In the genomic region with DNA sequence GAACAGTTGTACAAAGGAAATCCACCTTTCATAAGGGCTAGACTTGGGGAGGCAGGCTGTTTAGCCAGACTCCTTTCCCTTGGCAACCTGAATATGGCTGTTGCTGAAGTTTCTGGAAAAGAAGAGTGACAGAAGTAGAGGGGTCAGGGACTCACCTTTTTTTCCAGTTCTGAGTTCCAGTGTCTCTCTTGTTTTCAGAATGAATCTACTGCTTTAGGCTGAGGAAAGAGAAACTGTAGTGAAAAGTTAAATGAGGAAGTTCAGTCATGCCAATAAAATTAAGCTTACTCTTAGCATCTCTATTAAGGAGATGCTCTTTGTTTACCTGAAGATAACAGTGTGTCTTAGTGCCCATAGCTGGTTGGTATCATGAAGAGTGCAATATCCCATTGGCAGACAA, we compare ENCODE assay signal across 25 mouse cellular contexts.
"Had no signal": no experiment of that assay in that cellular context is flagged by ENCODE, and none has a peak within 500 bp of the region (broad histone marks: within the 10 kb centered on the region; RNA-seq: fewer than 3 reads in every experiment).

No protein-coding gene starts in this region.

- DNase-seq: gastrocnemius, adult 2 months; gastrocnemius, postnatal 10 days; gastrocnemius, postnatal 25 days; heart, postnatal 14 days; heart, postnatal 4 days; kidney, adult 18-20 months; kidney, adult 8-10 months; kidney, postnatal 10 days; kidney, postnatal 25 days; kidney, postnatal 4 days; liver; liver, embryonic 13.5 days had no signal

- H3K9ac ChIP-seq: heart, embryonic 13.5 days; heart, embryonic 15.5 days; hindbrain, embryonic 12.5 days; hindbrain, embryonic 15.5 days; intestine, embryonic 15.5 days; limb, embryonic 12.5 days; liver, embryonic 13.5 days; liver, embryonic 15.5 days had no signal

- H3K4me1 ChIP-seq: hindbrain, embryonic 10.5 days; hindbrain, embryonic 12.5 days; hindbrain, embryonic 15.5 days; liver, embryonic 15.5 days had no signal

- H3K27me3 ChIP-seq: heart, embryonic 13.5 days; heart, embryonic 15.5 days; hindbrain, embryonic 12.5 days; hindbrain, embryonic 15.5 days; intestine, embryonic 15.5 days; limb, embryonic 12.5 days; liver, embryonic 13.5 days; liver, embryonic 15.5 days had no signal

- H3K27ac ChIP-seq: gastrocnemius, adult 2 months; heart, embryonic 10.5 days; heart, embryonic 13.5 days; heart, embryonic 15.5 days; hindbrain, embryonic 10.5 days; hindbrain, embryonic 12.5 days; hindbrain, embryonic 15.5 days; hindbrain, postnatal 0 days; intestine, embryonic 15.5 days; layer of hippocampus, adult 2 months; left cerebral cortex, adult 2 months; limb, embryonic 10.5 days; limb, embryonic 12.5 days; liver, embryonic 13.5 days; liver, embryonic 15.5 days had no signal

- H3K4me3 ChIP-seq: gastrocnemius, adult 2 months; heart, embryonic 10.5 days; heart, embryonic 13.5 days; heart, embryonic 15.5 days; hindbrain, embryonic 10.5 days; hindbrain, embryonic 12.5 days; hindbrain, embryonic 15.5 days; intestine, embryonic 15.5 days; layer of hippocampus, adult 2 months; left cerebral cortex, adult 2 months; limb, embryonic 10.5 days; limb, embryonic 12.5 days; liver, embryonic 13.5 days; liver, embryonic 15.5 days had no signal

- H3K9me3 ChIP-seq: heart, embryonic 10.5 days; heart, embryonic 13.5 days; heart, embryonic 15.5 days; hindbrain, embryonic 10.5 days; hindbrain, embryonic 12.5 days; hindbrain, embryonic 15.5 days; intestine, embryonic 15.5 days; limb, embryonic 10.5 days; limb, embryonic 12.5 days; liver, embryonic 13.5 days; liver, embryonic 15.5 days had no signal
